Mouse (Mus musculus) myocyte (in vitro differentiated cells): ENCODE data around the gene Gm2115. TPM values are rescaled to one million over a fixed set of nuclear protein-coding genes. Genes with fewer than 3 reads are reported as not detected.

Source experiments
- H3K27me3 ChIP-seq: one replicate; pipeline ENCODE4 v1.6.1; 2011; ENCODE audit not compliant: control insufficient read depth, insufficient read depth, insufficient read length
- H3K36me3 ChIP-seq: one replicate; pipeline ENCODE4 v1.6.1; 2011; ENCODE audit not compliant: control insufficient read depth, insufficient read depth
- H3K4me2 ChIP-seq: one replicate; pipeline ENCODE4 v1.6.1; 2011; ENCODE audit warnings: low read depth, control low read depth
- H3K4me3 ChIP-seq: one replicate; pipeline ENCODE4 v1.5.1; 2011; ENCODE audit warnings: mild to moderate bottlenecking, control low read depth, moderate library complexity
- H3K79me2 ChIP-seq: one replicate; pipeline ENCODE4 v1.6.1; 2011; ENCODE audit not compliant: control insufficient read depth, insufficient read depth
- H3ac ChIP-seq: one replicate; pipeline ENCODE4 v1.6.1; 2011; ENCODE audit not compliant: control insufficient read depth, insufficient read length
- CEBPB ChIP-seq: IDR thresholded peaks from 2 replicates; pipeline ENCODE4 v1.6.1; 2011; ENCODE audit warnings: mild to moderate bottlenecking, moderate library complexity; ENCODE audit not compliant: poor library complexity, insufficient read depth, severe bottlenecking
- E2F4 ChIP-seq: IDR thresholded peaks from one replicate; pipeline ENCODE4 v1.6.1; 2011; ENCODE audit warnings: mild to moderate bottlenecking, control low read depth, moderate library complexity; ENCODE audit not compliant: insufficient read depth
- MAX ChIP-seq: IDR thresholded peaks from one replicate; pipeline ENCODE4 v1.6.1; 2011; ENCODE audit warnings: low read depth, mild to moderate bottlenecking, control low read depth
- MYOD1 ChIP-seq, 3 experiments: IDR thresholded peaks; one replicate each; pipeline ENCODE4 v1.6.1; 2011; ENCODE audit warnings: control low read depth in 2 of 3, low read depth in 2 of 3, mild to moderate bottlenecking in 2 of 3, moderate library complexity in 1 of 3; ENCODE audit not compliant: insufficient read length in 2 of 3, control insufficient read depth in 1 of 3
- MYOG ChIP-seq, 3 experiments: IDR thresholded peaks; one replicate each; pipeline ENCODE4 v1.6.1; 2011; ENCODE audit warnings: control low read depth in 2 of 3, low read depth in 2 of 3, mild to moderate bottlenecking in 2 of 3; ENCODE audit not compliant: insufficient read length in 2 of 3, control insufficient read depth in 1 of 3, insufficient read depth in 1 of 3
- POLR2A ChIP-seq: IDR thresholded peaks from one replicate; pipeline ENCODE4 v1.6.1; 2011; ENCODE audit warnings: low read depth, mild to moderate bottlenecking, control low read depth, moderate library complexity; ENCODE audit not compliant: insufficient read length
- POLR2AphosphoS2 ChIP-seq: IDR thresholded peaks from one replicate; pipeline ENCODE4 v1.6.1; 2011; ENCODE audit warnings: low read depth, control low read depth; ENCODE audit not compliant: insufficient read length
- REST ChIP-seq: IDR thresholded peaks from one replicate; pipeline ENCODE4 v1.6.1; 2011; ENCODE audit warnings: mild to moderate bottlenecking, control low read depth, moderate library complexity; ENCODE audit not compliant: insufficient read depth, insufficient read length
- SRF ChIP-seq: IDR thresholded peaks from one replicate; pipeline ENCODE4 v1.6.1; 2011; ENCODE audit warnings: low read depth; ENCODE audit not compliant: control insufficient read depth, insufficient read length
- TCF12 ChIP-seq: IDR thresholded peaks from one replicate; pipeline ENCODE4 v1.6.1; 2011; ENCODE audit warnings: mild to moderate bottlenecking, control low read depth; ENCODE audit not compliant: poor library complexity, insufficient read depth, severe bottlenecking
- TCF3 ChIP-seq: IDR thresholded peaks from one replicate; pipeline ENCODE4 v1.6.1; 2011; ENCODE audit warnings: low read depth, control low read depth; ENCODE audit not compliant: insufficient read length
- USF1 ChIP-seq: IDR thresholded peaks from one replicate; pipeline ENCODE4 v1.6.1; 2011; ENCODE audit warnings: low read depth, mild to moderate bottlenecking, control low read depth, moderate library complexity
- polyA plus RNA-seq: library from polyadenylated mRNA; unstranded; fragments of >200 nt; fragmentation: generic; extraction: Trizol; gene quantifications from one replicate; pipeline ENCODE4 v1.2.1, GENCODE M21; 2012; ENCODE audit warnings: missing spikeins

Gene Gm2115
- polyA plus RNA-seq, 1 experiment = 3.5 TPM

DNA sequence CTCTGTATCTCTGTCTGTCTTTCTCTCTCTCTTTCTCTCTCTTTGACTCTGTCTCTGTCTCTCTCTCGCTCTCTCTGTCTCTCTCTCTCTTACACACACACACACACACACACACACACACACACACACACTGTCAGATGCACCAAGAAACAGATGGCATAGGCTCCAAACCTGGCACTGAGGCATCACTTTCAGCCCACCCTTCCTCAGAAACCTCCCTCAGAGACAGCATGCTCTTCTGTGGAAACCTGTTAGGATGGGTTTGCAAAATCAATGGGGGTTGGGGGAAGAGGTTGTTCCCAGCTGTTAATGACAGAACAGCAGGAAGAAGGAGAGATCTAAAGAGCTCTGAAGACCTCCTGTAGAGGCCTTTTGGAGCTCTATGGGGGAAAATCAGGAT is 50.1 kb downstream of the Gm2115 start:
- H3K4me3 ChIP-seq = no peak overlapping the region
- H3K4me2 ChIP-seq = no peak overlapping the region
- H3K79me2 ChIP-seq = no peaks in the 10 kb centered on the region
- no peaks in the 10 kb centered on the region for H3K27me3 ChIP-seq
- H3ac ChIP-seq = no peak overlapping the region
- TF ChIP-seq REST = no peak
- TF ChIP-seq MAX = no peak
- TF ChIP-seq POLR2A = no peak
- H3K36me3 ChIP-seq = no peaks in the 10 kb centered on the region

DNA sequence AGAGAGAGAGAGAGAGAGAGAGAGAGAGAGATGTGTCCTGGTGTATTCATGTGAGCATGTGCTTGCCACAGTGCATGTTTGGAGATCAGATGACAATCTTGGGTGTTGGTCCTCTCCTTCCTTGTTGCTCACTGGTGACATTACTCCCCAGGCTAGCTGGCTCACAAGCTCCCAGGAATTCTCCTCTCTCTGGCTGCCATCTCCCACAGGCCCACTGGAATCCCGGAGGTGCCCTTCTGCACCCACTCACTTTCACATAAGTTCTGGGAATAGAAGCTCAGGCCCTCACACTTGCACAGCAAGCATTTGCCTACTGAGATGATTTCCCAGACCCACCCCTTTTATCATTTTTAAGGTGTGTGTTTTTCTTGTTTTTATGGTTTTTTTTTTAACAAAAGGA is 51.0 kb downstream of the Gm2115 start:
- no peaks in the 10 kb centered on the region for H3K27me3 ChIP-seq
- TF ChIP-seq USF1 (no peak), POLR2A (no peak), E2F4 (no peak), TCF3 (no peak), SRF (no peak), POLR2AphosphoS2 (no peak), TCF12 (no peak), MYOD1 (IDR thresholded peaks at IDR 0.05; ENCODE audit: control insufficient read depth in 1 of 3, insufficient read length in 2 of 3, low read depth in 2 of 3) (no peak), CEBPB (no peak), MYOG (IDR thresholded peaks at IDR 0.05; ENCODE audit: control insufficient read depth in 1 of 3, insufficient read depth in 1 of 3, insufficient read length in 2 of 3, low read depth in 2 of 3) (no peak), MAX (no peak), REST (no peak)
- no peaks in the 10 kb centered on the region for H3K36me3 ChIP-seq
- no peak overlapping the region for H3K4me2 ChIP-seq
- H3ac ChIP-seq = no peak overlapping the region
- no peak overlapping the region for H3K4me3 ChIP-seq
- H3K79me2 ChIP-seq = no peaks in the 10 kb centered on the region

DNA sequence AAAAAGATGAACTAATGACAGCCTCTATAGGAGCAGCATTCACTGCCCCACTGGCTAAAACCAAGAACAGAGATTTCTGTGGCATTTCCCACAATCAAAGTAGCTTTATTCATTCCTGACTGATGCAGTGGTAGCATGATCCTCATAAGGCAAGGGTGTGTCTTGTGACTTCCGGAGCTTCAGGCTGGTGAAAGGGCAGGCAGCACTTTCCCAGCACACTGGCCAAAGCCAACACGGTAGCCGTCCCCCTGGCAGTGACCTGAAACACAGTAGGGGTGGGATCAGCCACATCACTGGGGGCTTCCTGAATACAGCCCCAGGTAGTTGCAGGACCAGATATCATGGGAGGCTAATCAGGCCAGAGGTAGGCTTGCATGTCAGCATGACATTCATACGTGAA is 56.3 kb downstream of the Gm2115 start:
- no peak overlapping the region for H3K4me2 ChIP-seq
- no peaks in the 10 kb centered on the region for H3K27me3 ChIP-seq
- H3K79me2 ChIP-seq = no peaks in the 10 kb centered on the region
- no peak overlapping the region for H3K4me3 ChIP-seq
- no peak overlapping the region for H3ac ChIP-seq
- no peaks in the 10 kb centered on the region for H3K36me3 ChIP-seq
- TF ChIP-seq MYOD1 (IDR thresholded peaks at IDR 0.05; ENCODE audit: control insufficient read depth in 1 of 3, insufficient read length in 2 of 3, low read depth in 2 of 3) = no peak
- no peak for TF ChIP-seq MAX
- no peak for TF ChIP-seq POLR2A
- TF ChIP-seq E2F4 = no peak
- TF ChIP-seq TCF12 = no peak
- TF ChIP-seq CEBPB = no peak

DNA sequence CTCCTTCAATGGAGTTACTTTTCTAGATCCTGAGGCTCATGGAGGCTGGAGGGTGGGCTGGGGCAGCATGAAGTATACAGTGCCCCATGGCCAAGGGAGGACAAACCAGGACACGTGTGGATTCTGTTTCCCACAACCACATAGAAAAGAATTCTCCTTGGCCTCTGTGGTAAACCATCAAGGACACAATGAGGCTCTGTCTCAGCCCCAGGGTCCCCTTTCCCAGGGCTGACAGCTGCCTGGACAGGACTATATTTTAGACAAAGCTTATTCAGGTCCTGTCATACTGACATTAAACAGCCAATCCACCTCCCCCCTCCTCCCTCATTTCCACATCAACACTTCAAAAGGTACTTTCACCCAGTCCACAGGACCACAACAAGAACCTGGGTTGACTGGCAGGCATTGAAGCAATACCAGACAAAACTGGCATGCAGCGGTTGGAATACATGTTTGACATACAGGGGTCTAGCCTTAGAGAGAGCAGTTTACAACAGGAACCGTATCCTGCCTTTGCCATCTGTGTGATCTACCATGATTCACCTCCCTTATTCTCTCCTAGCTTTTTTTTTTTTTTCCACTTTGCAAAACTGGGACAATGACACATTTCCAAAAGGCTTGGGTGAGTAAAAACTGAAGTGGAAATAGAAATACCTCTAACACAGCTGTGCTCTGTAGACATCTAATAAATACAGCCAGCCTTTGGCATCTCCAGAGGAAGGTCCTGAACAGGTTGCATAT is 57.8 kb downstream of the Gm2115 start:
- peak in 2 of 3 experiments; percentile 35 to 49 for TF ChIP-seq MYOD1 (IDR thresholded peaks at IDR 0.05; ENCODE audit: control insufficient read depth in 1 of 3, insufficient read length in 2 of 3, low read depth in 2 of 3)
- no peak for TF ChIP-seq USF1
- TF ChIP-seq MYOG (IDR thresholded peaks at IDR 0.05; ENCODE audit: control insufficient read depth in 1 of 3, insufficient read depth in 1 of 3, insufficient read length in 2 of 3, low read depth in 2 of 3) = peak in 1 of 3 experiments; percentile 43
- Histone ChIP-seq H3K36me3 (no peaks in the 10 kb centered on the region), H3K4me3 (no peak overlapping the region), H3K27me3 (no peaks in the 10 kb centered on the region), H3ac (no peak overlapping the region), H3K4me2 (peak overlapping the region; percentile 18), H3K79me2 (no peaks in the 10 kb centered on the region)

DNA sequence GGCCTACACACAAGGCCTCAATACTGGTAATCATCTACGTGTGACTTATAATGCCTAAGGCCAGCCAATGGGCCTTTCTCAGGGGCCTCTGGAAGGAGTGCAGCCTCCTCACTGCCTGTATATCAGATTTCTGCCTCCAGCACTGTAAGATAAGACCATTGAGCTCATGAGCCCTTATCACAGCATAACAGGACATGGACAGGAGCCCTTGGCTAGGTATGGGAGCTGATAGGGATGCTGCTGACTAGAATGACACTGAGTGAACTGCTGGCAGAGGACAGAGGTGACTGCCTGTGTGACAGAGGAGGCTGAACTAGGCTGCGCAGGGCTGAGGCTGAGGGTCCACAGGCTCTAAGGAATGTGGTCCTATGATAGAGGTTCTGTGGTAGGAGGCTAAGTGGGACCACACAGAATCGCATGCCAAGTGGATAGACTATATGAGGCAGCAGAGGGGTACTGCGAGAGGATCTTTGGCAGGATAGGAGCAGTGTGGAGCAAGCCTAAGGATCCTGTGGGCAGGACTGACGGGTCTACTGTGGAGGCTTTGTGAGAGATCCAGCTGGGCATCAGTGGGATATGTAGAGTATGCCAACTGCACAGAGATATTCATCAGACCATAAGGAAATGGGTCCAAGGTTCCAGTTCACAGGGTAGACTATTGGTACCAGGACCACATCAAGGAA is 58.5 kb downstream of the Gm2115 start:
- Histone ChIP-seq H3K79me2 (no peaks in the 10 kb centered on the region), H3K4me3 (no peak overlapping the region), H3ac (no peak overlapping the region), H3K4me2 (no peak overlapping the region), H3K36me3 (no peaks in the 10 kb centered on the region), H3K27me3 (no peaks in the 10 kb centered on the region)
- no peak for TF ChIP-seq POLR2A
- TF ChIP-seq MAX = no peak
- no peak for TF ChIP-seq TCF3
- no peak for TF ChIP-seq MYOD1 (IDR thresholded peaks at IDR 0.05; ENCODE audit: control insufficient read depth in 1 of 3, insufficient read length in 2 of 3, low read depth in 2 of 3)
- no peak for TF ChIP-seq USF1
